Mouse (Mus musculus) ES-Bruce4 (cell line): ENCODE results near the gene Actl7b.

ENCODE experiments used
- CTCF ChIP-seq: IDR thresholded peaks from one replicate; pipeline ENCODE4 v1.8.1; 2011; ENCODE audit warnings: low read depth, low read length
- EP300 ChIP-seq: IDR thresholded peaks from 2 replicates; pipeline ENCODE4 v1.6.1; 2011; ENCODE audit warnings: low read depth, low read length; ENCODE audit not compliant: insufficient read depth
- POLR2A ChIP-seq: IDR thresholded peaks from one replicate; pipeline ENCODE4 v1.8.1; 2011; ENCODE audit warnings: low read length; ENCODE audit not compliant: insufficient read depth

DNA sequence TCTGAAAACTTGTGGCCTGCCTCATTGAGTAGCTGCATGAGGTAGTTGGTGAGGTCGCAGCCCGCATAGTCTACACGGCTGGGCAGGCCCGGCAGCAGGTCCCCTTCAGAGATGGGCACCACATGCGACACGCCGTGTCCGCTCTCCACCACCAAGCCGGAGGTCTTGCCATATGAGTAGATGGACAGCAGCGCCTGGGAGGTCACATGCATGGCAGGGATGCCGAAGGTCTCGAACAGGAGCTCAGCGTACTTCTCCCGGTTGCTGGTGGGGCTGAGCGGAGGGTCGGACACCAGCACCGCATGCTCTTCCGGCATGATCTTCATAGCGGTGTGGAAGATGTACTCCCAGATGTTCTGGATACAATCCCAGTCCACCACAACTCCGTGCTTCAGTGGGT lies 632 bp downstream of the Actl7b start:
- TF ChIP-seq POLR2A = no peak
- TF ChIP-seq CTCF = no peak
- no peak for TF ChIP-seq EP300
